Mouse (Mus musculus) fat pad, adult 2 months (tissue): ENCODE data around the gene Snrnp48.
A peak's percentile ranks its signal among the peaks of the same experiment; 100 is the strongest.

Experiments
- DNase-seq: peaks from one replicate; pipeline ENCODE4 v3.0.0-alpha.2; 2011; ENCODE audit warnings: low read depth, low spot score; ENCODE audit errors: extremely low read depth

Gene Snrnp48

GRCm38 (mm10) chr13:38204702-38205482, at the start of gene Snrnp48:
Gene Snrnp48, plus strand, starts transcription at chr13:38204938.
- peak; percentile 23 for DNase-seq

GRCm38 (mm10) chr13:38155523-38155922, 49.2 kb upstream of the Snrnp48 start:
- no peak for DNase-seq

GRCm38 (mm10) chr13:38157635-38158034, 47.1 kb upstream of the Snrnp48 start:
- DNase-seq: no peak

GRCm38 (mm10) chr13:38162002-38162401, 42.7 kb upstream of the Snrnp48 start:
- DNase-seq: no peak

GRCm38 (mm10) chr13:38162668-38163067, 42.1 kb upstream of the Snrnp48 start:
- DNase-seq: peak; percentile 96

- peak; percentile 64 for DNase-seq
Observed at GRCm38 (mm10) chr13:38164932-38165331, 39.8 kb upstream of the Snrnp48 start.

GRCm38 (mm10) chr13:38167056-38167455, 37.7 kb upstream of the Snrnp48 start:
- DNase-seq: no peak

GRCm38 (mm10) chr13:38170707-38171144, 34.0 kb upstream of the Snrnp48 start:
- peak; percentile 78 for DNase-seq

- DNase-seq: no peak
Observed at GRCm38 (mm10) chr13:38193406-38193805, 11.3 kb upstream of the Snrnp48 start.

- DNase-seq: no peak
Observed at GRCm38 (mm10) chr13:38201413-38201812, 3.3 kb upstream of the Snrnp48 start.

GRCm38 (mm10) chr13:38204171-38204570, 567 bp upstream of the Snrnp48 start:
- DNase-seq: no peak

- no peak for DNase-seq
Observed at GRCm38 (mm10) chr13:38211122-38211521, 6.4 kb downstream of the Snrnp48 start.

GRCm38 (mm10) chr13:38218686-38219085, 13.9 kb downstream of the Snrnp48 start:
- DNase-seq: no peak

GRCm38 (mm10) chr13:38220331-38220730, 15.6 kb downstream of the Snrnp48 start:
- DNase-seq: no peak

GRCm38 (mm10) chr13:38230177-38230821, 25.6 kb downstream of the Snrnp48 start:
- no peak for DNase-seq

GRCm38 (mm10) chr13:38232411-38232810, 27.7 kb downstream of the Snrnp48 start:
- DNase-seq: no peak

- no peak for DNase-seq
Observed at GRCm38 (mm10) chr13:38232856-38233625, 28.3 kb downstream of the Snrnp48 start.

GRCm38 (mm10) chr13:38234651-38235050, 29.9 kb downstream of the Snrnp48 start:
- DNase-seq: no peak

GRCm38 (mm10) chr13:38235370-38235769, 30.6 kb downstream of the Snrnp48 start:
- DNase-seq: no peak

- no peak for DNase-seq
Observed at GRCm38 (mm10) chr13:38248151-38248550, 43.4 kb downstream of the Snrnp48 start.

- no peak for DNase-seq
Observed at GRCm38 (mm10) chr13:38251226-38251625, 46.5 kb downstream of the Snrnp48 start.

- no peak for DNase-seq
Observed at GRCm38 (mm10) chr13:38253696-38254095, 49.0 kb downstream of the Snrnp48 start.
